Mouse (Mus musculus): ENCODE measurements around the gene Wdfy2. TPM values are rescaled to one million over a fixed set of nuclear protein-coding genes. Genes with fewer than 3 reads are reported as not detected.

Gene Wdfy2
- polyA plus RNA-seq, 1 experiment from 2014 or later: 10.0 TPM

DNA sequence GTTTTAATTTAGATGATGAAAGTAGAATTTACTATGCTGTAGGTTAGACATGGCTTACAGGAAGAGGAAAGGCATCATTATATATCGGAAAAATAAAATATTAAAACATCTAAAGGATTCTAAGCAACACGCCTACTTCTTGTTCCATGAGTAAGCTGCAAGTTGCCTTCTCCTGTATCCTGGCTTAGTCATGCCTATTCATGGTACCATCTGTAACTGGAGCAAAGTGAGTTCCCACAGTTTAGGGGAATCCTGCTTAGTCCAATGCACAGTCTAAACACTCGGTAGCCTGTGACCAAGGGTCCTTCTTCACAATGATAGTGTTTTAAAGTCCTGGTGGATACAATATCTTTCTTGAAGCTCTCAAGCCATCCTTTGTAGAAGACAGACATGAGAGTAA, 109.3 kb downstream of the Wdfy2 start:
- no peak for TF ChIP-seq CTCF (IDR thresholded peaks at IDR 0.05; ENCODE audit: low read depth)
- no peak overlapping the region for H3K27ac ChIP-seq (ENCODE audit: low read depth)
- ATAC-seq (ENCODE audit: insufficient read depth): no peak
- WGBS: 87% methylated on average over 3 of the region's 3 CpGs
- no peaks in the 10 kb centered on the region for H3K27me3 ChIP-seq (ENCODE audit: insufficient read depth, low read length)
- peaks cover 15% of the 10 kb centered on the region; the same call in 1 of the 2 replicates for H3K36me3 ChIP-seq (ENCODE audit: insufficient read depth)
- no peak overlapping the region for H3K4me2 ChIP-seq
- no peaks in the 10 kb centered on the region for H3K4me1 ChIP-seq (ENCODE audit: insufficient read depth)
- no peaks in the 10 kb centered on the region for H3K9me3 ChIP-seq (ENCODE audit: low read depth, low read length)
- no peak overlapping the region for H3K4me3 ChIP-seq (ENCODE audit: low read depth, low read length)
- no peak for DNase-seq
- H3K9ac ChIP-seq: no peak overlapping the region

GRCm38 (mm10) chr14:62956091-62956490, 118.6 kb downstream of the Wdfy2 start:
- TF ChIP-seq CTCF (IDR thresholded peaks at IDR 0.05; ENCODE audit: low read depth): no peak
- no peak for DNase-seq
- no peak for ATAC-seq (ENCODE audit: insufficient read depth)
- Histone ChIP-seq H3K4me1 (ENCODE audit: insufficient read depth) (no peaks in the 10 kb centered on the region), H3K9ac (no peak overlapping the region), H3K4me3 (ENCODE audit: low read depth, low read length) (no peak overlapping the region), H3K36me3 (ENCODE audit: insufficient read depth) (peaks cover 28% of the 10 kb centered on the region; the same call in 1 of the 2 replicates), H3K4me2 (no peak overlapping the region), H3K27ac (ENCODE audit: low read depth) (no peak overlapping the region), H3K27me3 (ENCODE audit: insufficient read depth, low read length) (no peaks in the 10 kb centered on the region), H3K9me3 (ENCODE audit: low read depth, low read length) (no peaks in the 10 kb centered on the region)
- WGBS: 85% methylated on average over 9 of the region's 9 CpGs

DNA sequence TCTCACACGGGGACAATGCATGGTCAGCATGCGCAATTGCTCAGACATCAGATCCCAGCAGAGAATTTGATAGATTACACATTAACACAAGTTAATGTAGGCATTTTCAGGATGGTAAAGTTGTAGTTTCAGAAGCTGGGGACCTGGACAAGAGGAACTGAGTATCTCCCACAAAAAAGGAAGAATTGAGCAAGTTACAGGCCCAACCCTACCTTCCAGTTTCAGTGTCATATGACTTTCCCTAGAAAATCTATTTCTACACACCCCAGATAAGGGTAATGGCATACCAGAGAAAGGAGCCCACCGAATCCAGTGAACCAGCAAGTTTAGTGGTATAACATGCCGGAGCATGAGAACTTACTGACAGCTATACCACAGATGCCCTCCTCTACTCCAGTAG, 126.2 kb downstream of the Wdfy2 start:
- no peak for TF ChIP-seq CTCF (IDR thresholded peaks at IDR 0.05; ENCODE audit: low read depth)
- Histone ChIP-seq H3K9me3 (ENCODE audit: low read depth, low read length) (no peaks in the 10 kb centered on the region), H3K9ac (no peak overlapping the region), H3K27me3 (ENCODE audit: insufficient read depth, low read length) (no peaks in the 10 kb centered on the region), H3K4me1 (ENCODE audit: insufficient read depth) (no peaks in the 10 kb centered on the region), H3K27ac (ENCODE audit: low read depth) (no peak overlapping the region), H3K4me2 (no peak overlapping the region), H3K36me3 (ENCODE audit: insufficient read depth) (peaks cover 2% of the 10 kb centered on the region; the same call in 1 of the 2 replicates), H3K4me3 (ENCODE audit: low read depth, low read length) (no peak overlapping the region)
- ATAC-seq (ENCODE audit: insufficient read depth): no peak
- WGBS: 84% methylated on average over 4 of the region's 4 CpGs
- no peak for DNase-seq

DNA sequence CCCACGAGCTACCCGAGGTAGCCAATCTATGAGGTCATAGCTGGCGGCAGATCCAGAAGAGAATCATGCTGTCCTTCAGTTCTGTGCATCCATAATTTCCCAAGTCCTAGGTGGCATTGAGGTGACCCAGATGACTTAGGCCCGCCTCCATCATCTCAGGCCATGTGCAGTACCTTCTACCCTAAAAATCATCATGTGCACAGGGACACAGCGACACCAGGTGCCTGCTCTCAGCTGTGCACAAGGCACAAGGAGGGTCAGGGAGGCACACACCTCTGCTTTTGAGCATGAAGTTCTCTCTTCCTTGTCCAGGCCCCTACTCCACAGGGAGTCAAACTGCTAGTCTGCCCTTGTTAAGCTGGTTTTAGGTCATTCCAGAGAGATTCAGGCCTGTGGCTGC, 127.9 kb downstream of the Wdfy2 start:
- peak; percentile 38 for TF ChIP-seq CTCF (IDR thresholded peaks at IDR 0.05; ENCODE audit: low read depth)
- peak overlapping the region; percentile 20; the same call in 1 of the 2 replicates for H3K4me3 ChIP-seq (ENCODE audit: low read depth, low read length)
- no peaks in the 10 kb centered on the region for H3K4me1 ChIP-seq (ENCODE audit: insufficient read depth)
- no peaks in the 10 kb centered on the region for H3K27me3 ChIP-seq (ENCODE audit: insufficient read depth, low read length)
- no peak overlapping the region; the same call in 1 of the 2 replicates for H3K9ac ChIP-seq
- H3K27ac ChIP-seq (ENCODE audit: low read depth): no peak overlapping the region
- no peaks in the 10 kb centered on the region for H3K9me3 ChIP-seq (ENCODE audit: low read depth, low read length)
- 70% methylated on average over 5 of the region's 5 CpGs for WGBS
- H3K4me2 ChIP-seq: peak overlapping the region; percentile 54; the same call in 1 of the 2 replicates
- DNase-seq (peak; percentile 7), ATAC-seq (ENCODE audit: insufficient read depth) (no peak)
- H3K36me3 ChIP-seq (ENCODE audit: insufficient read depth): no peaks in the 10 kb centered on the region

DNA sequence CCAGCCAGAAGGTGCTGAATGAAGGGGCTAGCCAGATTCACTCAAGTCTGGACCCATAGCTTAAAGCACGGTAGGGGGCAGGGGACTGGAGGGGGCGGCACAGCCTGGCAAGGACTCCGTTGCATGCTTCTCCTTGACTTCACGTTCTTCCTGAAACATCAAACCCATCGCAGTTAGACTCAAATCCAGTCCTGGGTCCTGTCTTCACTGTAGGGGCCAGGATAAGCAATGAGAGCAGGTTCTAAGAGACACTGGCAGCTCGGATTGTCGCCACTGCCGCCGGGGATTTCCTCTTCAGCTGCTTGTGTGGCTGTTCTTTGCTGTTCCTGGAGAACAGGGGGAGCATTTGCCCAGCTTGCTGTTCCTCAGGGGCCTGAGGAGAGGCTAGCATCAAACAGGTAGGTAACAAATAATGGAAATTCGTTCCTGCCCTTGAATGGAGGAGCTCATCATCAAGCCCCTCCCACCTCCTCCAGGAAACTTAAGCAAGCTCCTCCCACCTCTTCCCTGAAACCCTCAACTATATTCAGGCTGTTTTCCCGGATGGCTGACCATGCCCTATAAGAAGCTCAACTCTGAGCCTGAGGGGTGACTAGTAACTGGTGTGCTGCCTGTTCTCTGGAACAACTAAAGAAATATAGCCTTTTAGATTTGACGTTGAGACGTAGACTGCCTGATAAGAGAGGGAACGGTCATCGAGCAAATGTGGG, 128.5 kb downstream of the Wdfy2 start:
- H3K4me1 ChIP-seq (ENCODE audit: insufficient read depth): no peaks in the 10 kb centered on the region
- DNase-seq (peak; percentile 57), ATAC-seq (ENCODE audit: insufficient read depth) (no peak)
- H3K36me3 ChIP-seq (ENCODE audit: insufficient read depth): no peaks in the 10 kb centered on the region
- TF ChIP-seq CTCF (IDR thresholded peaks at IDR 0.05; ENCODE audit: low read depth): no peak
- WGBS: 23% methylated on average over 15 of the region's 15 CpGs
- peak overlapping the region; percentile 54 for H3K4me2 ChIP-seq
- H3K9ac ChIP-seq: peak overlapping the region; percentile 18
- no peak overlapping the region for H3K27ac ChIP-seq (ENCODE audit: low read depth)
- H3K4me3 ChIP-seq (ENCODE audit: low read depth, low read length): peak overlapping the region; percentile 20
- no peaks in the 10 kb centered on the region for H3K9me3 ChIP-seq (ENCODE audit: low read depth, low read length)
- no peaks in the 10 kb centered on the region for H3K27me3 ChIP-seq (ENCODE audit: insufficient read depth, low read length)

- no peak overlapping the region for H3K27ac ChIP-seq (ENCODE audit: low read depth)
- WGBS: 10% methylated on average over 5 of the region's 5 CpGs
- no peaks in the 10 kb centered on the region for H3K36me3 ChIP-seq (ENCODE audit: insufficient read depth)
- no peaks in the 10 kb centered on the region for H3K27me3 ChIP-seq (ENCODE audit: insufficient read depth, low read length)
- H3K9me3 ChIP-seq (ENCODE audit: low read depth, low read length): no peaks in the 10 kb centered on the region
- peak; percentile 70 for TF ChIP-seq CTCF (IDR thresholded peaks at IDR 0.05; ENCODE audit: low read depth)
- ATAC-seq (ENCODE audit: insufficient read depth) (no peak), DNase-seq (peak; percentile 81)
- no peak overlapping the region for H3K4me3 ChIP-seq (ENCODE audit: low read depth, low read length)
- no peaks in the 10 kb centered on the region for H3K4me1 ChIP-seq (ENCODE audit: insufficient read depth)
- no peak overlapping the region for H3K9ac ChIP-seq
- H3K4me2 ChIP-seq: no peak overlapping the region
These were observed 137.6 kb downstream of the Wdfy2 start for GRCm38 (mm10) chr14:62975046-62975445.

GRCm38 (mm10) chr14:62979815-62980214, 142.3 kb downstream of the Wdfy2 start:
- no peak overlapping the region for H3K4me3 ChIP-seq (ENCODE audit: low read depth, low read length)
- no peak overlapping the region for H3K27ac ChIP-seq (ENCODE audit: low read depth)
- H3K36me3 ChIP-seq (ENCODE audit: insufficient read depth): no peaks in the 10 kb centered on the region
- no peaks in the 10 kb centered on the region for H3K27me3 ChIP-seq (ENCODE audit: insufficient read depth, low read length)
- TF ChIP-seq CTCF (IDR thresholded peaks at IDR 0.05; ENCODE audit: low read depth): no peak
- no peaks in the 10 kb centered on the region for H3K9me3 ChIP-seq (ENCODE audit: low read depth, low read length)
- no peak overlapping the region for H3K4me2 ChIP-seq
- DNase-seq (no peak), ATAC-seq (ENCODE audit: insufficient read depth) (no peak)
- 64% methylated on average over 1 of the region's 1 CpGs for WGBS
- no peaks in the 10 kb centered on the region for H3K4me1 ChIP-seq (ENCODE audit: insufficient read depth)
- no peak overlapping the region for H3K9ac ChIP-seq
